Mouse (Mus musculus): ENCODE results near the gene Ppp1r12c. TPM values are rescaled to one million over a fixed set of nuclear protein-coding genes. Genes with fewer than 3 reads are reported as not detected.
A peak's percentile ranks its signal among the peaks of the same experiment; 100 is the strongest.

The Ppp1r12c gene
- polyA plus RNA-seq, 1 experiment from 2014 or later = 31.6 TPM

DNA sequence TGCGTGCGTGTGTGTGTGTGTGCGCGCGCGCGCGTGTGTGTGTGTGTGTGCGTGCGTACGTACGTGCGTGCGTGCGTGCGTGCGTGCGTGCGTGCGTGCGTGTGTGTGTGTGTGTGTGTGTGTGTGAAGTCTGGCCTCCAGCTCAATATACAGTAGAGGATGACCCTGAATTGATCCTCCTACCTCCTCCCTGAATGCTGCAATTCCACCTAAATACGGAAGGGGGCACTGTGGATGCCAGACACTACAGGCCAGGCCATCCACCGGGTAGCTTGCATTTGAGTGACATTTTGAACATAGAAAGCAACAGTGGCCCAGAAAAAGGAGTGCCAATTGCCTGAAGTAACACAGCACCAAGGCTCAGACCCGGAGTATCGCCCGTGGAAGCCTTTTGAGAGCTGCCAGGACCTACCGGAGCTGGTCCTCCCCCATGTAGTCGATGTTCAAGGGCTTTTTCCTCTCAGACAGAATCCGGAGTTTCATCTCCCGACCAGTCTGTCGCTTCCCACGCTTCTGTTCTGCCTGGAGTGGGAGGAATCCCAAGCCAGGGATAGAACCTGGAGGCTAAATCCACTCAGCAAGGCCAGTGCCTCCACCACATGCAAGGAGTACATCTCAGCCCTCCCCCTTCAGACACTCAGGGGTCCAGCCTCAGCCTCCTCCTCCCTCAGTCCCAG is 6.7 kb upstream of the Ppp1r12c start:
- Histone ChIP-seq H3K4me2 (replicated peaks; ENCODE audit: low read depth, low read length) (no peak overlapping the region), H3K9me3 (ENCODE audit: low read length) (no peaks in the 10 kb centered on the region), H3K9ac (replicated peaks; ENCODE audit: low read length) (no peak overlapping the region), H3K4me3 (ENCODE audit: low read length) (no peak overlapping the region), H3K4me1 (ENCODE audit: insufficient read depth, low read length) (peaks cover 11% of the 10 kb centered on the region), H3K36me3 (ENCODE audit: insufficient read depth, low read length) (no peaks in the 10 kb centered on the region), H3K27ac (ENCODE audit: low read length) (no peak overlapping the region), H3K27me3 (ENCODE audit: insufficient read depth, low read length) (no peaks in the 10 kb centered on the region)
- 69% methylated on average over 11 of the region's 32 CpGs for WGBS
- no peak for ATAC-seq (ENCODE audit: low FRiP score, low TSS enrichment)

DNA sequence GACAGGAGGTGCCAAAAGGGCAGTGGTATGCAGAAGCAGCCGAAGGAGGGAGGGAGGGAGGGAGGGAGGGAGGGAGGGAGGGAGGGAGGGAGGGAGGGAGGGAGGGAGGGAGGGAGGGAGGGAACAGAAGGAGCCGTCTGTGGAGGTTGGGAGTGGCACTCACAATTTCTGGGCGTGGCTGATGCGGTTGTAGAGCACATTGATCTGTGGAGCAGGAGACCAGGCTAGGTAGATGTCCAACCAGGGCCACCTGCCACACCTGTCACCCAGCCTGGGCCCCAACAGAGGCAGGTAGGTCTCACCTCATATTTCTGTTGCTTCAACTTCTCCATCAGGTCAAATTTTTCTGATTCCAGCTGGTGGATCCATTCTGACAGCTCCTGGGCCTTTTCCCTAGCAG is 5.7 kb upstream of the Ppp1r12c start:
- no peak overlapping the region for H3K9ac ChIP-seq (replicated peaks; ENCODE audit: low read length)
- peaks cover 11% of the 10 kb centered on the region for H3K4me1 ChIP-seq (ENCODE audit: insufficient read depth, low read length)
- ATAC-seq (ENCODE audit: low FRiP score, low TSS enrichment) = no peak
- WGBS = 59% methylated on average over 3 of the region's 4 CpGs
- H3K36me3 ChIP-seq (ENCODE audit: insufficient read depth, low read length) = no peaks in the 10 kb centered on the region
- H3K4me2 ChIP-seq (replicated peaks; ENCODE audit: low read depth, low read length) = no peak overlapping the region
- no peak overlapping the region for H3K4me3 ChIP-seq (ENCODE audit: low read length)
- no peaks in the 10 kb centered on the region for H3K27me3 ChIP-seq (ENCODE audit: insufficient read depth, low read length)
- H3K27ac ChIP-seq (ENCODE audit: low read length) = no peak overlapping the region
- no peaks in the 10 kb centered on the region for H3K9me3 ChIP-seq (ENCODE audit: low read length)

DNA sequence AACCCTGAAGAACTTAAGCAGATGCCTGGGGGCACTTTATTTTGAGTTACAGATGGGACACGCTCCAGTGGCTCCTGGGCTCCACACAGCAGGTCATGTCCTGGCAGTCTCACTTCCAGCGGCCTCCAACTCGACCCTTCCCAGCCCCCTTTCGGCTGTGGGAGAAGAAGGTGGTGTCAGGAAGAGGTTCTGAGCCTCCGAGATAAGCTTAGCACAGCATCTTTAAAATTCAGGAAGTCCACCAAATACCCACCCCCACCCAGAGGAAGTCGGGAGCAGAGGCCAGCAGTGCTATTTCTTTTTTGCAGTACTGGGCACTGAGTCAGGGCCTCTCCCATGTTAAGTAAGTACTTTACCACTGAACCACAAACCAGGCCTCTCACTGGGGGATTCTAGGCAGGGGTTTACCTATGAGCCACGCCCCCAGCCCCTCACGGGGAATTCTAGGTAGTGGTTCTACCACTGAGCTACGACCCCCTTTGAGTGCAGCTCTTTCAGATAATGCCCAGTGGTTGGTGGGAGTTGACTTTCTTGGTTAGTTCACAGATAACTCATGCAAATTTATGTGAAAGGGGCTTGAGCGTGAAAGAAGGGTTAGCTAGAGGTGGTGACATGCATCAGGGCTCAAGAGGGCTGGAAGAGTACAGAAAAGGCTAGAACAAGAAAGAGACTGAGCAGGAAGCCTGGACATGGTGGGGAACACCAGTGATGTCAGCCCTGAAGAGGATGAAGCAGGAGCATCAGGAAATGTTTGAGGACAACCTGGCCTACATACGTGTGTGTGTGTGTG is 3.4 kb upstream of the Ppp1r12c start:
- Histone ChIP-seq H3K9me3 (ENCODE audit: low read length) (no peaks in the 10 kb centered on the region), H3K36me3 (ENCODE audit: insufficient read depth, low read length) (no peaks in the 10 kb centered on the region), H3K27me3 (ENCODE audit: insufficient read depth, low read length) (no peaks in the 10 kb centered on the region), H3K27ac (ENCODE audit: low read length) (peak overlapping the region; percentile 29), H3K4me1 (ENCODE audit: insufficient read depth, low read length) (peaks cover 20% of the 10 kb centered on the region), H3K9ac (replicated peaks; ENCODE audit: low read length) (no peak overlapping the region), H3K4me2 (replicated peaks; ENCODE audit: low read depth, low read length) (no peak overlapping the region), H3K4me3 (ENCODE audit: low read length) (no peak overlapping the region)
- no peak for ATAC-seq (ENCODE audit: low FRiP score, low TSS enrichment)
- WGBS = 43% methylated on average over 11 of the region's 11 CpGs

- Histone ChIP-seq H3K9ac (replicated peaks; ENCODE audit: low read length) (no peak overlapping the region), H3K27ac (ENCODE audit: low read length) (0 out of 2 replicates have a peak overlapping the region, but pooled peaks have one; percentile 29), H3K36me3 (ENCODE audit: insufficient read depth, low read length) (no peaks in the 10 kb centered on the region), H3K27me3 (ENCODE audit: insufficient read depth, low read length) (no peaks in the 10 kb centered on the region), H3K4me3 (ENCODE audit: low read length) (no peak overlapping the region), H3K9me3 (ENCODE audit: low read length) (no peaks in the 10 kb centered on the region), H3K4me1 (ENCODE audit: insufficient read depth, low read length) (peaks cover 24% of the 10 kb centered on the region), H3K4me2 (replicated peaks; ENCODE audit: low read depth, low read length) (no peak overlapping the region)
- no peak for ATAC-seq (ENCODE audit: low FRiP score, low TSS enrichment)
- WGBS = 86% methylated on average over 5 of the region's 5 CpGs
Observed at GRCm38 (mm10) chr7:4503858-4504257, 2.4 kb upstream of the Ppp1r12c start.

DNA sequence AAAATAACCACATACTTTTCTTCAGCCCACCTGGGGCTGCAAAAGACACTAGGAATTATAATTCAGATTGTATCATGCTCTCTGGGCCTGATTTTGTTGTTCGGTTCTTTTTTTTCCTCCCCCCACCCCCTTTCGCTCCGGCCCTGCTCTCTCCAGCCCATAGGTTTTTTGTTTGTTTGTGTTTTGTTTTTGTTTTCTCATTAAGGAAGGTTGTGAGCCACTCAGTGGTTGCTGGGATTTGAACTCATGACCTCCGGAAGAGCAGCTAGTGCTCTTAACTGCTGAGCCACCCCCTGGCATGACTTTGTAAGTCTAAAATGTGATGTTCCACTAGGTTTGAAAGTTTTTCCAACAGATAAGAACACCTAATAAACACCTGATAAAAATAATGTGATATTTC is 1.6 kb upstream of the Ppp1r12c start:
- Histone ChIP-seq H3K4me1 (ENCODE audit: insufficient read depth, low read length) (peaks cover 31% of the 10 kb centered on the region), H3K4me3 (ENCODE audit: low read length) (no peak overlapping the region), H3K4me2 (replicated peaks; ENCODE audit: low read depth, low read length) (no peak overlapping the region), H3K27ac (ENCODE audit: low read length) (no peak overlapping the region), H3K27me3 (ENCODE audit: insufficient read depth, low read length) (no peaks in the 10 kb centered on the region), H3K9me3 (ENCODE audit: low read length) (no peaks in the 10 kb centered on the region), H3K9ac (replicated peaks; ENCODE audit: low read length) (no peak overlapping the region), H3K36me3 (ENCODE audit: insufficient read depth, low read length) (no peaks in the 10 kb centered on the region)
- 80% methylated on average over 4 of the region's 4 CpGs for WGBS
- ATAC-seq (ENCODE audit: low FRiP score, low TSS enrichment) = no peak

GRCm38 (mm10) chr7:4502421-4503090 is 1.1 kb upstream of the Ppp1r12c start:
- Histone ChIP-seq H3K9me3 (ENCODE audit: low read length) (no peaks in the 10 kb centered on the region), H3K4me2 (replicated peaks; ENCODE audit: low read depth, low read length) (peak overlapping the region; percentile 70), H3K4me3 (ENCODE audit: low read length) (peak overlapping the region; percentile 66), H3K36me3 (ENCODE audit: insufficient read depth, low read length) (no peaks in the 10 kb centered on the region), H3K9ac (replicated peaks; ENCODE audit: low read length) (peak overlapping the region; percentile 90; the same call in 1 of the 2 replicates), H3K4me1 (ENCODE audit: insufficient read depth, low read length) (peaks cover 34% of the 10 kb centered on the region), H3K27ac (ENCODE audit: low read length) (peak overlapping the region; percentile 95), H3K27me3 (ENCODE audit: insufficient read depth, low read length) (no peaks in the 10 kb centered on the region)
- ATAC-seq (ENCODE audit: low FRiP score, low TSS enrichment) = no peak
- WGBS = 9% methylated on average over 14 of the region's 14 CpGs

DNA sequence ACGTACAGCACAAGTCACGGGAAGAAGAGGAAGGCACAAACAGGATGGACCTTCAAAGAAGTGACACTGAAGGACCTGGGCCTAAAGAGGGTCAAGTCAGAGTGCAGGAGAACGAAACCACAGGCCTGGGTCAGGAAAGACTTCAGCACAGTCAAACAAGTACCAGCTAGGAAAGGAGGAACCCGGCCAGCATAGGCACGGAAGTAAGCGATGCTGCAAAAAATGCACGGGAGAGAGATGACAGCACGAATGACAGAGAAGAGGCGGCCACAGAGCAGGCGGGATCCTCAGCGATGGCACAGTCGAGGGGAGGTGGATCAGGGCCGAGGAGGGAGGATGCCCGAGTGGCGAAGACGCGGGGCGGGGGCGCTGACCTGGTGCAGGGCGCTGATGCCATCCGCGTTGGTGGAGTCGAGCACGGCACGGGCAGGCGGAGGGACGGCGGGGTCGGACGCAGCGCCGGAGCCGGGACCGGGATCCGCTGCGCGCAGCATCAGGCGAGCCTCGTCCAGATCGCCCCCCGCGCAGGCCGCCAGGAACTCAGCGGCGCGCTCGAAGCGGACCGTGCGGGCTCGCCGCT is 498 bp downstream of the Ppp1r12c start:
- no peaks in the 10 kb centered on the region for H3K27me3 ChIP-seq (ENCODE audit: insufficient read depth, low read length)
- peak; percentile 53 for ATAC-seq (ENCODE audit: low FRiP score, low TSS enrichment)
- peak overlapping the region; percentile 70 for H3K4me2 ChIP-seq (replicated peaks; ENCODE audit: low read depth, low read length)
- H3K4me3 ChIP-seq (ENCODE audit: low read length) = peak overlapping the region; percentile 66
- peak overlapping the region; percentile 95; the same call in 1 of the 2 replicates for H3K27ac ChIP-seq (ENCODE audit: low read length)
- H3K36me3 ChIP-seq (ENCODE audit: insufficient read depth, low read length) = peaks cover 7% of the 10 kb centered on the region; the same call in 1 of the 2 replicates
- H3K4me1 ChIP-seq (ENCODE audit: insufficient read depth, low read length) = peaks cover 34% of the 10 kb centered on the region
- peak overlapping the region; percentile 90 for H3K9ac ChIP-seq (replicated peaks; ENCODE audit: low read length)
- 0% methylated on average over 29 of the region's 52 CpGs for WGBS
- H3K9me3 ChIP-seq (ENCODE audit: low read length) = no peaks in the 10 kb centered on the region

DNA sequence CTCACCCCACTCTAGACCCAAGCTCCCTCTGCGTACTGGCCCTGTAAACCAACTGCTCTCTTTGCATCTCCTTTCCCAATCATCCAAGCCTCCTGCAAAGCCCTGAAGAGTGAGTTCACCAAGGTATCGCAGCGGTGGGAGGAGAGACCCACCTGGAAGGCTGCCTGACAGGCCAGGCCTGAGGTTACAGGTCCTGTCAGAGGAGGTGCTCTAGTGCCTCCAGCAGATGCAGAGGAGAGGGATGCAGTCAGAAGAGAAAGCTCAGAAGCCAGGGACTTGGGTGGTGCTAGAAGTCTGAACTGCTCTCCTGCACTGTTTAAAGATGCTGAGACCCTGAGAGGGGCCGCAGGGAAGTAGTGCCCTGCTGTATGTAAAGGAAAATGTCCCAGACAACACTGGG is 2.4 kb downstream of the Ppp1r12c start:
- no peaks in the 10 kb centered on the region for H3K9me3 ChIP-seq (ENCODE audit: low read length)
- no peak overlapping the region for H3K9ac ChIP-seq (replicated peaks; ENCODE audit: low read length)
- ATAC-seq (ENCODE audit: low FRiP score, low TSS enrichment) = no peak
- peaks cover 28% of the 10 kb centered on the region for H3K4me1 ChIP-seq (ENCODE audit: insufficient read depth, low read length)
- no peak overlapping the region for H3K27ac ChIP-seq (ENCODE audit: low read length)
- no peak overlapping the region for H3K4me2 ChIP-seq (replicated peaks; ENCODE audit: low read depth, low read length)
- no peak overlapping the region for H3K4me3 ChIP-seq (ENCODE audit: low read length)
- peaks cover 12% of the 10 kb centered on the region; the same call in 1 of the 2 replicates for H3K36me3 ChIP-seq (ENCODE audit: insufficient read depth, low read length)
- WGBS = 94% methylated on average over 4 of the region's 4 CpGs
- no peaks in the 10 kb centered on the region for H3K27me3 ChIP-seq (ENCODE audit: insufficient read depth, low read length)

DNA sequence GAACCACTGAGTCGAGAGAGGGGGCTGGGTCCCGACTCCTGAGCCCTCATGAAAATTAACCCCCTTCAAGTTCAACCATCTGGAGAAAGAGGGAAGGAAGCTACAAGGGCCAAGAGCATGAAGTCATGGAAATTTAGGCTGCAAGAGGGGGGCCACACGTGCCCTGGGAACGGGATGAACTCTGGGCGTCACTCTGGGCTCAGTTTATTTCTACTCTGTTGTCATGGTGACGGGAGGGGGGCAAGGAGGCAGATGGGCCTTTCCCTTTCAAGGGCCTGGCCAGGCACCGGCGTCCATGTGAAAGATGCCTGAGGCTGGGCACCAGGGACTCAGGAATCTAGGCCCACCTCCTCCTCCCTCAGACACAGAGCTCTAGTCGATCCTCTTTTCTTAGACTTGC is 3.2 kb downstream of the Ppp1r12c start:
- Histone ChIP-seq H3K4me2 (replicated peaks; ENCODE audit: low read depth, low read length) (no peak overlapping the region), H3K9me3 (ENCODE audit: low read length) (no peaks in the 10 kb centered on the region), H3K4me3 (ENCODE audit: low read length) (no peak overlapping the region), H3K36me3 (ENCODE audit: insufficient read depth, low read length) (peaks cover 20% of the 10 kb centered on the region), H3K9ac (replicated peaks; ENCODE audit: low read length) (no peak overlapping the region), H3K27ac (ENCODE audit: low read length) (no peak overlapping the region), H3K4me1 (ENCODE audit: insufficient read depth, low read length) (peaks cover 28% of the 10 kb centered on the region), H3K27me3 (ENCODE audit: insufficient read depth, low read length) (no peaks in the 10 kb centered on the region)
- no peak for ATAC-seq (ENCODE audit: low FRiP score, low TSS enrichment)
- WGBS = 20% methylated on average over 9 of the region's 9 CpGs
